Mouse (Mus musculus) MEL (cell line): ENCODE results near the gene Kctd19. TPM values are rescaled to one million over a fixed set of nuclear protein-coding genes. Genes with fewer than 3 reads are reported as not detected.
A peak's percentile ranks its signal among the peaks of the same experiment; 100 is the strongest.

Experiments
- DNase-seq: peaks from one replicate; pipeline ENCODE4 v3.0.0; 2011; ENCODE audit warnings: low read depth, low spot score
- H3K27ac ChIP-seq: 2 replicates; pipeline ENCODE4 v1.5.1; 2012; ENCODE audit warnings: low read depth, mild to moderate bottlenecking, control low read depth, low read length, moderate library complexity; ENCODE audit not compliant: control insufficient read depth
- H3K27me3 ChIP-seq, 2 experiments: fragments of 150-350 bp in 1 of 2; sonication (generic) in 1 of 2; 2 replicates each; pipeline ENCODE4 v1.6.1; 2012; ENCODE audit warnings: low read length in 2 of 2, mild to moderate bottlenecking in 2 of 2, improper control_type of control experiment in 1 of 2, moderate library complexity in 1 of 2; ENCODE audit not compliant: insufficient read depth in 2 of 2, control insufficient read depth in 1 of 2
- H3K36me3 ChIP-seq, 2 experiments: 2 replicates each; pipeline ENCODE4 v1.6.1; 2012 to 2014; ENCODE audit warnings: low read length in 2 of 2, improper control_type of control experiment in 1 of 2, inconsistent platforms in 1 of 2, mild to moderate bottlenecking in 1 of 2; ENCODE audit not compliant: insufficient read depth in 2 of 2, control insufficient read depth in 1 of 2
- H3K4me1 ChIP-seq, 2 experiments: fragments of 150-350 bp in 1 of 2; sonication (generic) in 1 of 2; 2 replicates each; pipeline ENCODE4 v1.6.1; 2012; ENCODE audit warnings: low read length in 2 of 2, improper control_type of control experiment in 1 of 2, mild to moderate bottlenecking in 1 of 2; ENCODE audit not compliant: insufficient read depth in 2 of 2, control insufficient read depth in 1 of 2
- H3K4me3 ChIP-seq, 2 experiments: fragments of 150-350 bp in 1 of 2; sonication (generic) in 1 of 2; 2 replicates each; pipeline ENCODE4 v1.5.1; 2012; ENCODE audit warnings: low read depth in 2 of 2, low read length in 2 of 2, mild to moderate bottlenecking in 2 of 2, moderate library complexity in 2 of 2, control low read depth in 1 of 2, improper control_type of control experiment in 1 of 2; ENCODE audit not compliant: control insufficient read depth in 1 of 2, insufficient read depth in 1 of 2
- H3K79me2 ChIP-seq: 2 replicates; pipeline ENCODE4 v1.6.1; 2012; ENCODE audit warnings: mild to moderate bottlenecking, low read length, moderate library complexity; ENCODE audit not compliant: control insufficient read depth, poor library complexity, insufficient read depth
- H3K9ac ChIP-seq: 2 replicates; pipeline ENCODE4 v1.6.1; 2012; ENCODE audit warnings: low read depth, mild to moderate bottlenecking, control low read depth, low read length, moderate library complexity; ENCODE audit not compliant: control insufficient read depth, poor library complexity, severe bottlenecking
- H3K9me3 ChIP-seq: fragments of 150-350 bp; sonication (generic); replicated peaks from 2 replicates; pipeline ENCODE4 v1.6.1; 2012; ENCODE audit warnings: mild to moderate bottlenecking, low read length, improper control_type of control experiment, moderate library complexity; ENCODE audit not compliant: insufficient read depth
- BHLHE40 ChIP-seq: IDR thresholded peaks from 2 replicates; pipeline ENCODE4 v1.6.1; 2012; ENCODE audit warnings: low read depth, mild to moderate bottlenecking, inconsistent platforms, low read length, improper control_type of control experiment, borderline replicate concordance
- CHD1 ChIP-seq: IDR thresholded peaks from 2 replicates; pipeline ENCODE4 v1.6.1; 2012; ENCODE audit warnings: low read depth, mild to moderate bottlenecking, inconsistent platforms, low read length, improper control_type of control experiment
- CHD2 ChIP-seq: IDR thresholded peaks from 2 replicates; pipeline ENCODE4 v1.6.1; 2011; ENCODE audit warnings: low read length, improper control_type of control experiment
- ELF1 ChIP-seq: IDR thresholded peaks from 2 replicates; pipeline ENCODE4 v1.6.1; 2014; ENCODE audit warnings: low read depth, mild to moderate bottlenecking, inconsistent platforms, low read length, improper control_type of control experiment, moderate library complexity
- ETS1 ChIP-seq: IDR thresholded peaks from 2 replicates; pipeline ENCODE4 v1.6.1; 2012; ENCODE audit warnings: low read depth, mild to moderate bottlenecking, inconsistent platforms, low read length, improper control_type of control experiment, moderate library complexity
- GATA1 ChIP-seq: IDR thresholded peaks from 2 replicates; pipeline ENCODE4 v1.6.1; 2011; ENCODE audit warnings: low read depth, low read length, improper control_type of control experiment
- HCFC1 ChIP-seq: IDR thresholded peaks from 2 replicates; pipeline ENCODE4 v1.6.1; 2012; ENCODE audit warnings: low read depth, mild to moderate bottlenecking, inconsistent platforms, low read length, improper control_type of control experiment, moderate library complexity
- JUND ChIP-seq: IDR thresholded peaks from 2 replicates; pipeline ENCODE4 v1.6.1; 2011; ENCODE audit warnings: low read depth, mild to moderate bottlenecking, improper control_type of control experiment, low read length
- KAT2A ChIP-seq: conservative IDR thresholded peaks from 2 replicates; pipeline ENCODE4 v1.6.1; 2012; ENCODE audit warnings: low read depth, low read length, improper control_type of control experiment, inconsistent platforms
- MAFK ChIP-seq: IDR thresholded peaks from 2 replicates; pipeline ENCODE4 v1.6.1; 2011; ENCODE audit warnings: low read depth, mild to moderate bottlenecking, low read length, improper control_type of control experiment, borderline replicate concordance
- MAZ ChIP-seq: IDR thresholded peaks from 2 replicates; pipeline ENCODE4 v1.6.1; 2012; ENCODE audit warnings: low read depth, mild to moderate bottlenecking, inconsistent platforms, low read length, improper control_type of control experiment
- MEF2A ChIP-seq: IDR thresholded peaks from 2 replicates; pipeline ENCODE4 v1.6.1; 2014; ENCODE audit warnings: low read depth, mild to moderate bottlenecking, inconsistent platforms, low read length, improper control_type of control experiment; ENCODE audit not compliant: poor library complexity, insufficient replicate concordance, severe bottlenecking; ENCODE audit errors: extremely low read depth
- MXI1 ChIP-seq: IDR thresholded peaks from 2 replicates; pipeline ENCODE4 v1.6.1; 2011; ENCODE audit warnings: mild to moderate bottlenecking, low read depth, low read length, improper control_type of control experiment
- MYB ChIP-seq: IDR thresholded peaks from 2 replicates; pipeline ENCODE4 v1.6.1; 2011; ENCODE audit warnings: mild to moderate bottlenecking, low read depth, low read length, improper control_type of control experiment
- MYC ChIP-seq: IDR thresholded peaks from 2 replicates; pipeline ENCODE4 v1.6.1; 2011; ENCODE audit warnings: low read depth, mild to moderate bottlenecking, low read length, improper control_type of control experiment, moderate library complexity
- NELFE ChIP-seq: IDR thresholded peaks from 2 replicates; pipeline ENCODE4 v1.6.1; 2011; ENCODE audit warnings: low read depth, low read length, improper control_type of control experiment
- NRF1 ChIP-seq: IDR thresholded peaks from 2 replicates; pipeline ENCODE4 v1.6.1; 2014; ENCODE audit warnings: low read depth, mild to moderate bottlenecking, inconsistent platforms, low read length, improper control_type of control experiment, moderate library complexity; ENCODE audit not compliant: poor library complexity, insufficient read depth, severe bottlenecking
- POLR2A ChIP-seq, 2 experiments: IDR thresholded peaks; 2 replicates each; pipeline ENCODE4 v1.6.1; 2011 to 2012; ENCODE audit warnings: low read length in 2 of 2, mild to moderate bottlenecking in 2 of 2, control low read depth in 1 of 2, improper control_type of control experiment in 1 of 2, low read depth in 1 of 2, moderate library complexity in 1 of 2; ENCODE audit not compliant: control insufficient read depth in 1 of 2, insufficient read depth in 1 of 2, poor library complexity in 1 of 2
- POLR2AphosphoS2 ChIP-seq: IDR thresholded peaks from 2 replicates; pipeline ENCODE4 v1.6.1; 2011; ENCODE audit warnings: low read length, improper control_type of control experiment
- POLR2AphosphoS5 ChIP-seq: IDR thresholded peaks from 2 replicates; pipeline ENCODE4 v1.6.1; 2012; ENCODE audit warnings: low read depth, borderline replicate concordance, mild to moderate bottlenecking, inconsistent platforms, low read length, moderate library complexity, mixed read lengths
- RAD21 ChIP-seq: IDR thresholded peaks from 2 replicates; pipeline ENCODE4 v1.6.1; 2011; ENCODE audit warnings: mild to moderate bottlenecking, low read depth, low read length, improper control_type of control experiment
- RCOR1 ChIP-seq: IDR thresholded peaks from 2 replicates; pipeline ENCODE4 v1.6.1; 2012; ENCODE audit warnings: low read depth, mild to moderate bottlenecking, inconsistent platforms, low read length, improper control_type of control experiment
- SIN3A ChIP-seq: IDR thresholded peaks from 2 replicates; pipeline ENCODE4 v1.6.1; 2012; ENCODE audit warnings: low read length, improper control_type of control experiment, inconsistent platforms
- SMC3 ChIP-seq: IDR thresholded peaks from 2 replicates; pipeline ENCODE4 v1.6.1; 2011; ENCODE audit warnings: low read depth, low read length, improper control_type of control experiment
- TBP ChIP-seq: IDR thresholded peaks from 2 replicates; pipeline ENCODE4 v1.8.0; 2011; ENCODE audit warnings: low read depth, low read length, improper control_type of control experiment
- TCF12 ChIP-seq: IDR thresholded peaks from 2 replicates; pipeline ENCODE4 v1.6.1; 2014; ENCODE audit warnings: low read depth, mild to moderate bottlenecking, inconsistent platforms, low read length, improper control_type of control experiment, moderate library complexity
- UBTF ChIP-seq: IDR thresholded peaks from 2 replicates; pipeline ENCODE4 v1.6.1; 2012; ENCODE audit warnings: low read depth, mild to moderate bottlenecking, inconsistent platforms, low read length, improper control_type of control experiment, moderate library complexity, borderline replicate concordance; ENCODE audit not compliant: insufficient read depth
- USF1 ChIP-seq: IDR thresholded peaks from 2 replicates; pipeline ENCODE4 v1.6.1; 2014; ENCODE audit warnings: low read depth, mild to moderate bottlenecking, inconsistent platforms, low read length, improper control_type of control experiment, moderate library complexity
- USF2 ChIP-seq, 2 experiments: IDR thresholded peaks; 2 replicates each; pipeline ENCODE4 v1.6.1; 2011 to 2012; ENCODE audit warnings: improper control_type of control experiment in 2 of 2, low read length in 2 of 2, borderline replicate concordance in 1 of 2, inconsistent platforms in 1 of 2, low read depth in 1 of 2, mild to moderate bottlenecking in 1 of 2; ENCODE audit not compliant: insufficient read depth in 1 of 2
- ZKSCAN1 ChIP-seq: IDR thresholded peaks from 2 replicates; pipeline ENCODE4 v1.6.1; 2012; ENCODE audit warnings: low read depth, mild to moderate bottlenecking, inconsistent platforms, low read length, improper control_type of control experiment, moderate library complexity
- ZNF384 ChIP-seq: IDR thresholded peaks from 2 replicates; pipeline ENCODE4 v1.6.1; 2012; ENCODE audit warnings: low read depth, mild to moderate bottlenecking, inconsistent platforms, low read length, improper control_type of control experiment
- polyA plus RNA-seq, 2 experiments: library from polyadenylated mRNA; stranded (reverse) in 1 of 2; unstranded in 1 of 2; fragments of >175 nt in 1 of 2; fragments of >200 nt in 1 of 2; gene quantifications; 2 replicates each; pipeline versions ENCODE4 v1.2.1 to v1.2.4; 2012; ENCODE audit warnings: low replicate concordance in 2 of 2, low read depth in 1 of 2; ENCODE audit not compliant: insufficient read length in 2 of 2, insufficient read depth in 1 of 2, missing spikeins in 1 of 2
- total RNA-seq: library from RNA; depleted of rRNA; stranded (reverse); fragments of 300-350 nt; gene quantifications from 2 replicates; pipeline ENCODE4 v1.2.3, GENCODE M21; 2012

The Kctd19 gene
- total and polyA plus RNA-seq, 3 experiments, result not detected

DNA sequence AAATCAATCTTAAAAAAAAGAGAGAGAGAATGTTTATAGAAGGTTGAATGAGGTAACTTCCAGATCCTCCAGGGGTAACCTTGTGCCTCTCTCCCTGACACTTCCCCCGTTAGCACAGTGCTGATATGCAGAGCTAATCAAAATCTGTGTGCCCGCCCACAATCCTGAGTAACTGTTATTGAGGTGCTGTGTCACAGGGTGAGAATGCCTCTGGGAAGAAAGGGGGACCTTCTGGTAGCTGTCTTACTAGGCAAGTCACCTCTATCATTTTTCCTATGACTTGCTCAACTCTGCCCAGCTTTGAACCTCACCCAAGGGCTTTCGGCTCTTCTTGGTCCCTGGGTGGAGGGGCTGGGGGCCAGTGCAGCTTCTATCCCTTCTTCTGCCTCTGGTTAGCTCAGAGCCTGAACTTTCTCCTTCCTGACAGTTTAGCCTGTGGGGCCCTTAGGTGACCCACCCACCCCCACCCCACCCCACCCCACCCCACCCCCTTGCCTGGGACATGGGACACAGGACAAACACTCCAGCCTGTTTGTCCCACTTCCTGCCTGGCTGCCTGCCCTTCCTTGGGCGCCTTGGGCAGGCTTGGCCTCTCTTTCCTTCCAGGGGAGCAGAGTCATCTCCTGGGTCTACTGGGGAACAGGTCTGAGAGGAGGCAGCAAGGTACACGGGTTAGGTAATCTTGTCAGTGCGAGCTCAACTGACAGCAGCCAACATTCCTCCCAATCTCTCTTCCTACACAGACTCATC is 73.2 kb downstream of the Kctd19 start (continued):
- TF ChIP-seq MAZ (no peak), MAFK (peak; percentile 70), MEF2A (no peak), RCOR1 (peak; percentile 63), NRF1 (no peak), HCFC1 (no peak), ZNF384 (peak; percentile 78), USF2 (IDR thresholded peaks at IDR 0.05; ENCODE audit: borderline replicate concordance in 1 of 2, insufficient read depth in 1 of 2, low read depth in 1 of 2, low read length in 2 of 2) (no peak), TCF12 (0 out of 2 replicates have a peak, but pooled peaks have one; percentile 39)

DNA sequence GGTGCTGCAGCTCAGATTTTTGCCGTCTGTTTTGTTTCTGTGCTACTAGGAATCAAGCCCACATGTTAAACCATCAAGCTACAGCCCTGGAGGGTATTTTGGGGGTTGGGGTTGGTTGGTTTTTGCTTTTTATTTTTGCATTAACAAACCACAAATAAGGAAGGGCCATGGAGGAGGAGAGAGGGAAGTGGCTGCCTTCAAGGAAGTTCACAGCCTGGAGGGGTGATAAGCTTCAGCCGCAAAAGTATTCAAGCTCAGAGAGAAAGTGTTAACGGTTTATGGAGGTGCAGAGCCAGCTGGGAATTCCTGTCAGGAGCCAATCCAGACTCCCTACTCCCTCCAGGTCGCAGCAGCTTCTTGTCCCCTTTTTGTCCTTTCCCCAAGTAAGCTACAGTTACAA is 74.3 kb downstream of the Kctd19 start:
- DNase-seq, result peak; percentile 82
- Histone ChIP-seq H3K79me2 (no peaks in the 10 kb centered on the region), H3K36me3 (peaks cover 0 to 38% of the 10 kb centered on the region in 2 experiments; a peak in 2 of 4 replicates), H3K4me1 (peaks cover 17 to 49% of the 10 kb centered on the region in 2 experiments), H3K27ac (peak overlapping the region; percentile 84), H3K9ac (peak overlapping the region; percentile 52), H3K9me3 (no peaks in the 10 kb centered on the region), H3K4me3 (peak overlapping the region; percentile 15 to 28), H3K27me3 (no peaks in the 10 kb centered on the region)
- TF ChIP-seq UBTF (no peak), USF2 (IDR thresholded peaks at IDR 0.05; ENCODE audit: borderline replicate concordance in 1 of 2, insufficient read depth in 1 of 2, low read depth in 1 of 2, low read length in 2 of 2) (no peak), ELF1 (peak; percentile 80), RAD21 (no peak), MYC (0 out of 2 replicates have a peak, but pooled peaks have one; percentile 62), MAFK (0 out of 2 replicates have a peak, but pooled peaks have one; percentile 38), HCFC1 (peak; percentile 55; the same call in 1 of the 2 replicates), CHD1 (no peak), TCF12 (peak; percentile 65; the same call in 1 of the 2 replicates), MEF2A (no peak), ZNF384 (no peak), BHLHE40 (peak; percentile 46; the same call in 1 of the 2 replicates), TBP (peak; percentile 47; the same call in 1 of the 2 replicates), MYB (peak; percentile 78), USF1 (0 out of 2 replicates have a peak, but pooled peaks have one; percentile 3), KAT2A (no peak), MAZ (no peak; the same call in 1 of the 2 replicates), SIN3A (no peak; the same call in none of the 2 replicates), POLR2AphosphoS5 (no peak), ETS1 (peak; percentile 84), RCOR1 (peak; percentile 89), POLR2AphosphoS2 (no peak), ZKSCAN1 (no peak), GATA1 (peak; percentile 83), MXI1 (peak; percentile 68), CHD2 (peak; percentile 54), JUND (no peak), SMC3 (no peak), POLR2A (IDR thresholded peaks at IDR 0.05; ENCODE audit: control insufficient read depth in 1 of 2, insufficient read depth in 1 of 2, low read depth in 1 of 2, low read length in 2 of 2, poor library complexity in 1 of 2) (peak in 1 of 2 experiments; percentile 48; a peak in 1 of 4 replicates), NELFE (no peak)
